8 mouse cellular contexts compared by ENCODE assay signal in the genomic region with DNA sequence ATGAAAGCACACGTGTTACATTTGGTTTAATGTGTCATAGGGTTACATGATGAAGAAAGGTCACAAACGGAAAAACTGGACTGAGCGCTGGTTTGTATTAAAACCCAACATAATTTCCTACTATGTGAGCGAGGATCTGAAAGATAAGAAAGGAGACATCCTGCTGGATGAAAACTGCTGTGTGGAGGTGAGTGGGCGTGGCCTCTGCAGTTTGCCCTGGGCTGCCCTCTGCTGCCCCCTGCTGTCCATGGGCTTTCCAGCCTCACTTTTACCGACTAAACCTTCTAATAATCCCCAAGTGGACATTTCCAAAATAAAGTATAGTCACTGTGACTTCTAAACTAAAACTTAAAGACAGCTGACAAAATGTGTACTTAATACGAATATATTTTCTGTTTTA. TPM values are rescaled to one million over a fixed set of nuclear protein-coding genes. Genes with fewer than 3 reads are reported as not detected.
DNase-seq lines count a peak whose midpoint lies in the region; ATAC-seq lines count a peak whose summit lies in the region.

No protein-coding gene starts in this region.

- H3K9ac ChIP-seq in forebrain, embryonic 15.5 days (replicated peaks) = no peak overlapping the region

- peaks cover 23% of the 10 kb centered on the region for H3K36me3 ChIP-seq in forebrain, embryonic 10.5 days (replicated peaks)
- H3K36me3 ChIP-seq in forebrain, embryonic 15.5 days = no peaks in the 10 kb centered on the region

- DNase-seq in forebrain, embryonic 10.5 days (ENCODE audit: extremely low spot score, low spot score) = peak; percentile 77
- DNase-seq in adrenal gland, adult 8-10 months = peak; percentile 73
- DNase-seq in embryo, embryonic 9.5 days (ENCODE audit: extremely low spot score) = peak; percentile 82
- DNase-seq in heart, postnatal 36 days = peak; percentile 92 to 95
- DNase-seq in left cerebral cortex, adult 11 months (ENCODE audit: low spot score) = peak; percentile 71
- peak; percentile 77 to 86 for DNase-seq in spleen, postnatal 14 days (ENCODE audit: low spot score in 2 of 2)

- H3K9me3 ChIP-seq in forebrain, embryonic 10.5 days = no peaks in the 10 kb centered on the region
- no peaks in the 10 kb centered on the region for H3K9me3 ChIP-seq in forebrain, embryonic 15.5 days

- intact Hi-C loops in heart, postnatal 36 days (cut with DNase I) = loop anchor here (1.0 kb wide), 2 partner anchors 43 to 100 kb away; no protein-coding TSS in a partner anchor

- WGBS in forebrain, embryonic 10.5 days = 32% methylated on average over 7 of the region's 7 CpGs
- WGBS in forebrain, embryonic 15.5 days = 38% methylated on average over 7 of the region's 7 CpGs

- no peak overlapping the region for H3K4me2 ChIP-seq in forebrain, embryonic 15.5 days (replicated peaks)

- no peak overlapping the region for H3K27ac ChIP-seq in forebrain, embryonic 10.5 days
- no peak overlapping the region for H3K27ac ChIP-seq in forebrain, embryonic 15.5 days (replicated peaks)

- no peaks in the 10 kb centered on the region for H3K27me3 ChIP-seq in forebrain, embryonic 10.5 days (ENCODE audit: poor library complexity, severe bottlenecking)
- H3K27me3 ChIP-seq in forebrain, embryonic 15.5 days = no peaks in the 10 kb centered on the region

- H3K4me1 ChIP-seq in forebrain, embryonic 10.5 days = no peaks in the 10 kb centered on the region
- no peaks in the 10 kb centered on the region for H3K4me1 ChIP-seq in forebrain, embryonic 15.5 days

- no peak for ATAC-seq in forebrain, embryonic 15.5 days (replicated peaks)
- ATAC-seq in megakaryocyte-erythroid progenitor cell, adult 5-6 weeks (replicated peaks; ENCODE audit: low FRiP score, low TSS enrichment, poor library complexity, severe bottlenecking) = peak; percentile 84

- H3K4me3 ChIP-seq in forebrain, embryonic 10.5 days = no peak overlapping the region
- no peak overlapping the region for H3K4me3 ChIP-seq in forebrain, embryonic 15.5 days

RNA-seq across cellular contexts. Expression of gene Swap70, which starts 44.3 kb away (rescaled TPM):
- 32.0 and 36.0 TPM in 2 replicates for polyA plus RNA-seq in forebrain, embryonic 10.5 days (2016; fragmentation: Nextera tagmentation; extraction: Ambion mirVana)
- 10.4 and 11.1 TPM in 2 replicates for polyA plus RNA-seq in forebrain, embryonic 15.5 days (2015; fragmentation: Nextera tagmentation; extraction: Ambion mirVana)
- total RNA-seq in adrenal gland, adult 8-10 months (2022) = 10 to 100 TPM; 16.0 to 28.7 (median 21.2) TPM
- 10 to 100 TPM; 12.9 to 15.3 TPM for total RNA-seq in heart, postnatal 36 days (2021)
- 18.6 and 21.5 TPM in 2 replicates for total RNA-seq in megakaryocyte-erythroid progenitor cell, adult 5-6 weeks (2014; fragmentation: Nextera tagmentation)
- 38.6 and 41.5 TPM in 2 replicates for total RNA-seq in megakaryocyte-erythroid progenitor cell, adult 5-6 weeks (2017)
